Mouse (Mus musculus) mouse trophoblast stem cell (cell line): Measurements from ENCODE around the gene Gadd45b.

Experiments used
- in situ Hi-C, 2 experiments: fragments of 300-500 bp; cut with MseI, MboI; formaldehyde crosslinking; loops; 2 replicates in 1 of 2; 3 replicates in 1 of 2; pipeline ENCODE4 v1.15.1; 2025

Gene Gadd45b

DNA sequence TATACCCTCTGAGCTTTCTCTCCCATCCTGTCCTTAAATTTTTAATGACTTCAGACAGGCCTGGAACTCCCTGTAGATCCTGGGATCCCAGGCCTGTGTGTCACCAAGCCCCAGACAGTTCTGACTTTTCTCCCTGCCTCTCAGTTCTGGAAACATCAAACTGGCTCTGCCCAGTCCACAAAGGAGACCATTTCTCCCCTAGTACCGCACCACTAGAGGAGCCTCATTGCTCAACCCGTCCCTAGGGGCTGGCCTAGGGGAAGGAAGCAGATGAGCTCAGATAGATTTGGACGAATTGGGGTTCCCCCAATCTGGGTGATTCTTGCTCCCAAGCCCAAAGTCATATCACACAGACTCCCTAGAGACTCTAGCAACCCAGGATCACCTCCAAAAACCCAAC, 5.4 kb downstream of the Gadd45b start:
- in situ Hi-C loops, result no loop called here

DNA sequence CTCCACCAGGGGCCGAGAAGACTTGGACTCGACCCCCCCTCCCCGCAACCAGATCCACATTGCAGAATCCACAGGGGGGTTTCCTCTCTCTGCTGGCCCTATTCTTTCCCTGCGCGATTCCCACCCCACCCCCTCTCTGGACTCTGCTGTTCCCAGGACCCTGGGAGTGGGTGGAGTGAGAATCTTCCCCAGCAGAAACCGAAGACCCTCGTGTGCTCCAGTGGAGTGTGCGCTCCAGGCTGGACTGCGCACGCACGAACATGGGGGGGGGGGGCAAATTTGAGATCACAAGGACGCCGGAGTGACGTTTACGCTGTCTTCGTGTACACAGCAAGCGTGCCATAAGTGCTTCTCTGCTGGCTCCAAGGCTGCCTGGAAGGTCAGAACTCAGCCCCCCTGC, 5.8 kb downstream of the Gadd45b start:
- in situ Hi-C loops, result no loop called here

DNA sequence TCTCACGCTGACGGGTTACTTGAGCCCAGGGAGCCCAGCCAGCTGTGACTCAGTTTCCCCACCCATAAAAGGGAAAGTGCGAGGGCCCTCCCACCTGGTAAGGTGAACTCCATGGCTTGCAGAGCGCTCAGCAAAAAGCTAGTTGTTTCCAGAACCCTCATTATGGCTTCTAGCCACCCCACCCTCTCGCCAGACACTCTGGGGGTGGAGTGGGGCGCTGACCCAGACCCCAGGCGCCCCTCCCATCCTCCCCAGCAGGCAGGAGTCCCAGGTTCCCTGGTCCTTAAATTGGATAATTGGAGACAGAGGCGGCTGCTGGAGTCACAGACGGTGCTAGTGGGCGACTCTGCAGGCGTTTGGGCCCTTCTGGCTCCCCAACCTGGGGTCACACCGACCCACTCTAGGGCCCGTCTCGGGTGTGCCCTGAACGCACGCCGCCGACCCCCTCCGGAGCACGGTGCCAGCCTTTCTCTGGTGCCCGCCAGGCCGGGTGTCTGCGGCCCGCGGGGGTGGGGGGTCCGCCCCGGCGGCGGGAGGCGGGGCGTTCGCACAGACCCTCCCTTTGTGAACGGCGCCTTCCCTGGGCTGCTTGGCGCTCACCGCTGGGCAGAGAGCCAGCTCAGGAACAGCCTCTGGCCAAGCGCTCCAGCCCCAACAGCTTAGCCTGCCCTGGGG, 6.4 kb downstream of the Gadd45b start:
- in situ Hi-C loops, result no loop called here

GRCm38 (mm10) chr10:80936810-80937164, 6.9 kb downstream of the Gadd45b start:
- in situ Hi-C loops, result no loop called here

DNA sequence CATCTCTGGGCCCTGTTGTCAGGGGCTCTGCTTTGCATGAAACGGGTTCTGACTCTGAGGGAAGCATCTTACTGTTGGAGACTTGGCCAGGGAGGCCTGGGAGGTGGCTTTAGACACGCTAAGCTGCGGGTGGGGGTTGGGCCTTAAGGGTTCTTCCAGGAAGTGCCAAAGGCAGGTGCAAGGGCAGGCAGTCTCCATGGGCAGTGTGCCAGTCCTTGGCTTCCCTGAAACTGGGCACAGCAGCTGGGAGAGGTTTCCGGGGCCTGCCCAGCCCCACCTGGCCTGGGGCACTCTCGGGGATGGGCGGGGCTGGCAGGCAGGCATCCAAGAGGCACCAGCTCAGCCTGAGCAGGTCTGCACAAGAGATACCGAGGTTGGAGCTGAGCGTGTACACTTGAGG, 7.8 kb downstream of the Gadd45b start:
- in situ Hi-C loops, result no loop called here

DNA sequence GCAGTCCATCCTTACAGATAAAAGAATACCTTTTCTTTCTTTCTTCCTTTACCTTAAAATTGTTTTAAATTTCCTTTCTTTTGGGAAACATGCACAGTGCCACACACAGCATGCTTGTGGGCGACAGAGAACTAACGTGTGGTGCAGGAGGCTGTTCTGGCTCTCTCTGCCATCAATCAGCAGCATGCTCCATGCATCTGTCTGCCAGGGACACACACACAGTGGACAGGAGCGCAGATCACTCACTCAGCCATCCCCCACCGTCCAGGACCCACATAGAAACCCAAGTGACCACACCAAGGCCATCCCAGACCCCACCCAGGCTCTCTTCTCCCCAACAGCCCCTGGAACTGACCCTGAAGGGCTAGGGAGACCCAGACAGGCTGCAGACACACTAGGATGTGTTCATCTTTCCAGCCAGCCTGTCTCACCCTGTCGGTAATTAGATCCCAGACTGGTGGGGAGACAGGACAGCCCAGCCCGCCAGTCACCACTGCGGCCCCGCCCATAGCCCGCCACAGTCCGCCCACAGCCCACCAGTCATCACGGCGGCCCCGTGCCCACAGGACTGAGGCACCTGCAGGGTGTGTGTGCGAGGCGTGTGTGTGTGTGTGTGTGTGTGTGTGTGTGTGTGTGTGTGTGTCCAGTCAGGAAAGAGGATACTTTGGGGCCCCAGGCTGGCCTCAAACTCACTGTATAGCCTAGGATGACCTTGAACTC, 9.1 kb downstream of the Gadd45b start:
- in situ Hi-C loops, result no loop called here

GRCm38 (mm10) chr10:80939671-80940070, 9.8 kb downstream of the Gadd45b start:
- in situ Hi-C loops, result no loop called here

DNA sequence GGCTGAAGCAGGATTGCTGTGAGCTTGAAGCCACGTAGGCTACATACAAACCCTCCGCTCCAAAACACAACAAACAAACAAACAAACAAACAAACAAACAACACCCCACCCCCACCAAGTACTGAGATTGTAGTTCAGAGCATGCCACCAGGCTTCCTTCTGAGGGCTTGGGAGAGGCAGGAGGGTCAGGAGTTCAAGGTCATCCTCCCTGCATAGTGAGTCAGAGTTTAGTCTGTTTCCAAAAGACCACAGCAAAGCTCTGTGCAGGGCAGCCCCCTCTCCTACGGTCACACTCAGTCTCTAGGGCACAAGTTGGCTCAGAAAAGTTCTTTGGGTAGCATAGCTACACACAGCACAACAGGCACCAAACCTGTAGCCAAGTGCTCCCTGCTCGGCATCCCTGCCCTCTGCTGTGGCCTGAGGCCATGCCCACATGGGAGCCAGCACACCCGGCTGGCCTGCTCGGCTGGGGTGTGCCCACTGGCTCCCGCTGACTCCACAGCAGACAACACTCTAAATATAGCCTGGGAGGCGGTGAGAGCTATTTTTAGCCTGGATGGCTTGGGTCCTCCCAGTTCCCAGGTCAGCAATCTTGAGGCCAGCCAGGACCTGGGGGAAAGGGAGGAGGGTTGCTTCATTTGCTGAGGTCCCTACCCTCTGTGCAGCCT, 10.6 kb downstream of the Gadd45b start:
- in situ Hi-C loops, result no loop called here

GRCm38 (mm10) chr10:80940988-80941347, 11.1 kb downstream of the Gadd45b start:
- in situ Hi-C loops, result no loop called here

- in situ Hi-C loops, result no loop called here
Measured at GRCm38 (mm10) chr10:80942919-80943318, 13.0 kb downstream of the Gadd45b start.

DNA sequence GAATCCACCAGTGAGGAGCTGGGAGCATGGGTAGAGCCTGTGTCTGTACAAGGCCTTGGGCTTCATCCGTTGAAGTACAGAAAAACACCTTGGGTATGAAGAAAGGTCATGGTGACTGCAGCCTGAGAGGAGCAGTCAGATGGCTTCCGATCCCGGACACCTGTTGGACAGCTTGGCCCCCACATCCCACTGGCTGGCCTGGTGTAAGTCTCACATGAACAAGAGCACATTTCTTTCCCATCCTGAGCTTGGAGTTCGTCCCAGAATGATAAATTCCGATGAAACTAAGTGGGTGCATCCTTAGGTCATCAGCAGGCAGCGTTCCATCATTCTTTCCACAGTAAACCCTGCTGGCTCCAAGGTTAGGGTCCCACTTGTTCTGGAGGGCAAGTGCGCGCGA, 13.8 kb downstream of the Gadd45b start:
- in situ Hi-C loops, result no loop called here

GRCm38 (mm10) chr10:80944231-80944630, 14.4 kb downstream of the Gadd45b start:
- in situ Hi-C loops, result no loop called here

- in situ Hi-C loops, result no loop called here
Measured at GRCm38 (mm10) chr10:80946684-80947437, 17.0 kb downstream of the Gadd45b start.

- in situ Hi-C loops, result no loop called here
Measured at GRCm38 (mm10) chr10:80947802-80948201, 17.9 kb downstream of the Gadd45b start.

GRCm38 (mm10) chr10:80948570-80948969, 18.7 kb downstream of the Gadd45b start:
- in situ Hi-C loops, result no loop called here

DNA sequence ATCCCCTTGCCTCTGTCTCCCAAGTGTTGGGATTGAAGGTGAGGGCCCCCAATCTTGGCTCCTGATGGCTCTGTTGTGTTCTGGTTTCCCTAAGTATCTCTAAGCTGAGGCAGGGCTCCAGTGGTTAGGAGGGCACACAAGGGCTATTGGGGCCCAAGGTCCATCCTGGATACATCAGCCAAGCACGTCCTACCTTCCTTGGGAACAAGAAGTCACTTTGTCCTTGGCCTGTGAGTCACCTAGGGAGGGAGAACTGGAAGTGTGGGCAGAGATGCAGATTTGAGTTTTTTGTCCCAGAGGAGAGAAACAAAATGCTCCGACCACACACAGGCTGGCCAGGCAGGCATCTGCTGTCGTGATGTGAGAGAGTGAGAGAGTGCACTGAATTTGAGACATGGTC, 19.2 kb downstream of the Gadd45b start:
- in situ Hi-C loops, result no loop called here

GRCm38 (mm10) chr10:80950314-80950713, 20.4 kb downstream of the Gadd45b start:
- in situ Hi-C loops, result no loop called here

DNA sequence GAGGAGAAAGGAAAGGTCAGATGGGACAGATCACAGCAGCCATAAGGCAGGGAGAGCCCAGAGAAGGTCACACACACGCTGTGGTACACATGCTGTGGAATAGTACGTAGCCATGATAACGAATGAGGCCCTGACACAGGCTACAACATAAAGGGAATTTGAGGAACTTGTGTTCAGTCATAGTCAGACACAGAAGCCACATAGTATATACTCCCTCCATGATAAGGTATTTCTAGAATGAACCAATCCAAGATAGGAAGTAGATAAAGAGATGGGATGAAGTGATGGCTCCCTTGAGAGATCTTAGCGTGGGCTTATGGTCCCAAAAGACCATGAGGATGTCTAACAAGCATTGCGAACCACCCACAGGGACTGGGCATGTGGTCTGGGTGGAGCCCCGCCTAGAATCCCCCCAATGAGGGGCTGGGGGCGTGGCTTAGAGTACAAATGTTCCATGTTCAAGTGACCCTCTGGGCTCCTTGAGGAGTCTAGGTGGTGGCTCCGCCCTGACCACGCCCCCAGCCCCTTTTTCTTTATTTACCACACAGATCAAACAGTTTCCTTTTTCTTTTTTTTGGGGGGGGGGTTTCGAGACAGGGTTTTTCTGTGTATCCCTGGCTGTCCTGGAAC, 22.0 kb downstream of the Gadd45b start:
- in situ Hi-C loops, result no loop called here

DNA sequence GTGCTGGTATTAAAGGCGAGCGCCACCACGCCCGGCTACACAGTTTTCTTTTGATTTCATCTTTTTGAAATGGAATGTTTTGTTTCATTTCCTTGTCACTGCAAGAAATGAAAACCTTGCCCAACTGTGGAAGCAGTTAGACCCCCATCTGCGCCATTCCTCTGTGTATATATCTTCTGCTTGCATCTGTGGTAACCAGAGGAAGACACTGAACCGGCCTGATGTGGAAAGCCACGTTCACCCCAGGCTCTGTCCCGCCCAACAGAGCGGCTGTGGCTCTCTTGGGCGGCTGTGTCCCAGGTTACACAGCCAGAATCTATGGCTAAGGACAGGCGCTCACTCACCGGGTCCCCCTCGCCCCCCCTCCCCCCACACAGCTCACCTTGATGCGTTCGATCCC, 22.6 kb downstream of the Gadd45b start:
- in situ Hi-C loops, result no loop called here

DNA sequence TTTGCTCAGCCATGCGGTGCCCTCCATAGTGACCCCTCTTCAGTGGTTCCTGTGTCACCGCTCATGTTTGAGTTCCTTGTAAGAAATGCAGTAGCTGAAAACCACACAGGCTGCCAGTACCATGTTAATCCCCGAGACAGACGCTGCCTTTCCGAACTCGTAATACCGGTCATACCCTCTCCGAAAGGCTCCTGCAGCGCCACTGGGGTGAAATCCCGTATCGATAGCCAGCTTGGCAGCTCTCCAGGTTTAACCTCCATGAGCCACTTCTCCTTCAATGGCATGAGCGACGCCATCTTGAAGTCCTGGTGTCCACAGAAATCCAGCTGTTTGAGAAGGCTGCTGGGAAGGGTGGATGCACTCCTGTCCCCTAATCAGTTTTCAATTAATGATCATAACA, 24.5 kb downstream of the Gadd45b start:
- in situ Hi-C loops, result no loop called here

DNA sequence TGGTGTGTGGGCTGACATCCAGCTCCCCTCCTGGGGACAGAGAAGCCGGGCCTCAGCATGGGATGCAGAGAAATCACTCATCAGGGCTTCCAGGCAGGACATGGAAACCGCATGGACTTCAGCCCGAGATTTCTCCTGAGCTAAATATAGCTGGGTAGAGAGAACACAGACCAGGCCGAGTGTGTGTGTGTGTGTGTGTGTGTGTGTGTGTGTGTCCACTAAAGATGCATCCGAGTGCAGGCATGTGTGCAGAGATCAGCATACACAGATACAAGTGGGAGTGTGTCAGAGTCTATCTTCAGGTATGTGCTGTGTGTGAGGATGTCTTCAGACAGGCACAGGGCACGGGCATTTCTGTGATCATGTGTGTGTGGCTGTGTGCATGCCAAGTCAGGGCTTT, 25.0 kb downstream of the Gadd45b start:
- in situ Hi-C loops, result no loop called here

DNA sequence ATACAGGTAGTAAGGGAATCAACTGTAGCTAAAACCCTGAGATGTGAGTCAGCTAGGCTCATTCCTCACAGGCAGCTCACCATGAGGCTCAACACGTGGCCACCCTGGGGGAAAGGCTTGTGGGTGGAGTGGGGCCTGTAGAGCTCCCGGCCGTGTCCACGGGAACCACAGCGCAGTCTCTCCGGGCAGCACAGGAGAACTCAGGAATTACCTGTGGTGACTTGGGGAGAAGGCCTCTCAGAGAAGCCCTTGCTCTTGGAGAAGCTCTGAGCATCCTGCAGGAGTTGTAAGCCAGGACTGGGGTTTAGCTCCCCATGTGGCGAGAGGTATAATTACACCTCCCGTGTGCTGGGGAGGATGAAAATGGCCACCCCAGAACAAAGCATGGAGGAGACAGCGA, 25.7 kb downstream of the Gadd45b start:
- in situ Hi-C loops, result no loop called here
